Mouse (Mus musculus): ENCODE data around the gene Ip6k1.

The Ip6k1 gene

GRCm38 (mm10) chr9:107982681-107983346, 19.5 kb upstream of the Ip6k1 start, which contains the start of gene Gm20661:
Gm20661 (plus strand) TSS chr9:107983058.
- 29% methylated on average over 14 of the region's 14 CpGs for WGBS

DNA sequence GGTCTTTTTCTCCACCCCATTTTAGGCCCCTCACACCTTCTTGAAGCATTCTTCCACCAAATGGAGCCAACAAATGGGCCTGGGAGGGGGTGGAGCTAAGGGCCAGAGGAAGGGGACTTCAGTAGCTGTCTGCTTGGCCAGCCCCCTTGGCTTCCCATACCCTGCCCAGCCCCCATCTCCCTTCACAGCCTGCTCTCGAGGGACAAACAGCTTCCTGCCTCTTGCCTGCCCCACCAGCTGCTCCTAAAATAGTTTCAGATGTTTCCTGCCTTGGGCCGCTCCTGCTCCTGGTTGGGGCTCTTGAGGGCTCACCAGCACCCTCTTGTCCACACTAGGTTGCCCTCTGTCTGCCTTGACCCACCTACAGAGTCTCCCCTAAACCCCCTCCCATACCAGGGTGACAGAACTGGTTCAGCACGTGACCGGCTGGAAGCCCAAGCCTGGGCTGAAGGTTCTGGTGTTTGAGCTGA, 18.8 kb upstream of the Ip6k1 start:
- 58% methylated on average over 4 of the region's 4 CpGs for WGBS

DNA sequence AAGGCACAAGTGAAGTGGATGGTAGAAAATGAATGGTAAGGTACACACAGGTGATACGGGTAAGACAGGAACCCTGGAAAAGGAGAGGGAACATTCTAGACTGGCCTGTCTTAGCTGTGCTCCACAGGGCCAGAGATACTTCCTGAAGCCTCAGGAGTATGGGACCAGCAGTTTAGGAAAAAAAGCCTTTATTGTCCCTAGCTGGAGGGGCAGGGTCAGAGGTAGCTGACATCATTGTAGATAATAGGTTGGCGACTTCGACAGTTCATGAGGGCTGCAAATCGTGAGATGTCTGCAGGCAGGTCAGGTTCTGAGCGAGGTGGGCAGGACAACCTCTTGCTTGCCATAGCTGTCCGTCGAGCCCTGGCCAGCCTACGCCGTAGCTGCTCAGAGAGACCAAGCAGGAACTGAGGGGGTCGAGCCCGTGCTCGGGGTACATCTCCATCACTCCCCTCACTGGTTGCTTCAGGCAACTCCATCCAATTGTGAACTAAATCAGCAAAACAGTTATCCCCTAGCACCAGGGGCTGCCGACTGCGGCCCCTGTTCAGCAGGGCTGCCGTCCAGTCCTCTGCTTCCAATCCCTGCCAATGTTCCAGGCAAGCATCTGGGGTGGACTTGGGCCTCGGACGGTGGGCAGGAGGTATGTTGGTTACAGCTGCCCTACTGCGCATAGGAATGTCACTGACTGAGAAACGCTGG, 18.1 kb upstream of the Ip6k1 start:
- WGBS, result 79% methylated on average over 19 of the region's 19 CpGs

- 68% methylated on average over 9 of the region's 9 CpGs for WGBS
Measured at GRCm38 (mm10) chr9:107984754-107985055, 17.6 kb upstream of the Ip6k1 start.

DNA sequence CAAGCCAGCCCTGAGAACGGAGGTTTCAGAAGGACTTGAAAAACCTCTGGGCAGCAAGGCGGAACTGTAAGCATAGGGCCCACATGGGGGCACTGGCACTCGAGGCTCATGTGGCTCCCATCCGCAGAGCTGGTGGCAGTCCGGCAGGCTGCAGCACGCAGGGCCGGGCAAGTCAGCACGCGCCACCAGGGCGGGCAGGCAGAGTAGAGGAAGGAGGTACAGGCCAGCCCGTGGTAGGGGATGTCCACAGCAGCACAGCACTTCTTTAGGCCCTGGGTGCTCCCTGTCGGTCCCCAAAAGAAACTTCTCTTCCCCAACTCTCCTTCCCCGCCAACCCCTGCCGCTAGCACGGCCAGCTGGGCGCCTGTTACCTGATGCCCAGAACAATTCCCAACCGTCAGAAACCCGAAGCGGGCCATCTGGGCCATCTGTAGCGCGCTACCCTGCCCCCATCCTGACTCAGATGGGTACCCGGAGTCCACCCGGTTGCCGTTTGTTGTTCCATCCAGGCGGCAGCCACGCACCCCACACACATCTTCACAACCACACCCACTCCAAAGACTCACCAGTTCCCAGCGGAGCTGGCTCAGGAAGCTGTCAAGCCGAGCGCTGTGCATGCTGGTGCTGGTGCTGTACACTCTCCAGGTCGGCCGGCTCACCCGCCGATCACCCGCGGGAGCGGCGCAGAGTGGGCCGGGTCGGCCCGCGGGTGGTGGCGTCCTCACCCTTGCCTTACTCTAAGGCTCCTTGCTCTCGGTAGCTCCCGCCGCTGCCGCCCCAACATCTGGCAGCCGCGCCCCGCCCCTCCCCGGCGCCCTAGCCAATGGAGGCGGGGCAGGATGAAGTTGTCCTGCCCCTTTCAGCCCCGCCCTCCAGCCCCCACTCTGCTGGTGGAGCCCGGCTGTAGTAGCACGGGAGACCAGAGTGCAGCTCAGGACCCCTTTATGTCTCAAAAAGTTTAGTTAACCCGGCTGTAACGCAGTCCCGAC, 16.9 kb upstream of the Ip6k1 start, which contains the start of gene Inka1:
Inka1 (minus strand) TSS at position 749 of the 989 bp plus-strand sequence.
- 5% methylated on average over 58 of the region's 58 CpGs for WGBS

- WGBS, result 8% methylated on average over 18 of the region's 18 CpGs
Measured at GRCm38 (mm10) chr9:107986376-107986775, 15.9 kb upstream of the Ip6k1 start.

DNA sequence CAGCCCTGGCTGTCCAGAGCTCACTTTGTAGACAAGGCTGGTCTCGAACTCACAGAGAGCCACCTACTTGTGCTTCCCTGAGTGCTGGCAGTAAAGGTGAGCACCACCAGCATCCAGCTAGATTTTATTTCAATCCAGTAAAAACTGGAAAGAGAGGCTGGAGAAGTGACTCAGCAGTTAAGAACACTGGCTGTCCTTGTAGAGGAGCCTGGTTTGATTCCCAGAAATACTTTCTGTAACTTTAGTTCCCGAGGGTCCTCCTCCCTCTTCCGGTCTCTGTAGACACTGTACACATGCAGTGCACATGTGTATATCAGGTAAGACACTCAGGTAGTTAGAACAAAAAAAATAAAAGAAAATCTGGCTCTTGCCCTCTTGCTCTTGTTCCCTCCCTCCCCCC, 14.4 kb upstream of the Ip6k1 start:
- 58% methylated on average over 3 of the region's 3 CpGs for WGBS

- WGBS, result 66% methylated on average over 2 of the region's 2 CpGs
Measured at GRCm38 (mm10) chr9:107992197-107992596, 10.1 kb upstream of the Ip6k1 start, which contains the start of gene Cdhr4. Cdhr4 (plus strand) TSS chr9:107992497.

GRCm38 (mm10) chr9:107993013-107993412, 9.3 kb upstream of the Ip6k1 start:
- 95% methylated on average over 11 of the region's 11 CpGs for WGBS

GRCm38 (mm10) chr9:107994464-107994863, 7.8 kb upstream of the Ip6k1 start:
- WGBS, result 71% methylated on average over 2 of the region's 2 CpGs

- WGBS, result 95% methylated on average over 21 of the region's 21 CpGs
Measured at GRCm38 (mm10) chr9:107995513-107995912, 6.8 kb upstream of the Ip6k1 start.

DNA sequence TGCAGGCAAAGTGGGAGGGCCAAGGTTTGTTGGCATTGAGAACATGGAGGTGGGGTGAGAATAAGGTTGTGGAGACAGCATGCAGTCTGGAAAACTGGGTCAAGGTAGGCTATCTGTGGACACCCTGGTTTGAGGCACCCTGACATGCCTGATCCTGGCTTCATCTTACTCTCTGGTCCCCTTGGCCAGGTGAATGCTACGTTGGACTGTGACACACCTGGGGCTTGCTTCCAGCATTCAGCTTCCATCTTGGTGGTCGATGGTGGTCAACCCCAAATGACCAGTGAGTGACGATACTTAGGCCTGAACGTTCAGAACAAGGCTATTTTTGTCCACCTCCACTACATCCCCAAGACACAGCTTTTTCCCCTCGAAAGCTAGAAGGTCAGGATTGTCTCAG, 6.3 kb upstream of the Ip6k1 start, which contains the start of gene Gm20662:
Gm20662 (plus strand) TSS at position 301 of the 400 bp plus-strand sequence.
- WGBS, result 97% methylated on average over 5 of the region's 5 CpGs

- 1% methylated on average over 50 of the region's 50 CpGs for WGBS
Measured at GRCm38 (mm10) chr9:108002778-108003530, 653 bp downstream of the Ip6k1 start.

DNA sequence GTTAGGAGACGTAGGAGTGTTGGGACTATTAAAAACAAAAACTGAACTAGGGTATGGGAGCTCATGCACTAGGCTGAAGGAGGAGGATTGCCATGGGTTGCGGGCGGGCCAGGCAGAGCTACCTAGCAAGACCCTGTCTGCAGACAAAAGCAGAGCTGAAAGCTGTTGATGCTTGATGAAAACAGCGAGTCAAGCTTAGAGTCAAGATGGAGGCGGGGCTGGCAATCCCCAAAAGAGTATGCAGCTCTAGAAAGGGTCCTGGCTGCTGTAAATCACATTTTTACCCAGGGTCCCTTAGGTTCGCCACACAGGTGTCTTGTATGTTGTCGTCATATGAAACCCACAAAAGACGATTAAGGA, 1.2 kb downstream of the Ip6k1 start:
- WGBS, result 9% methylated on average over 8 of the region's 8 CpGs

GRCm38 (mm10) chr9:108008041-108008440, 5.7 kb downstream of the Ip6k1 start:
- 61% methylated on average over 5 of the region's 5 CpGs for WGBS

DNA sequence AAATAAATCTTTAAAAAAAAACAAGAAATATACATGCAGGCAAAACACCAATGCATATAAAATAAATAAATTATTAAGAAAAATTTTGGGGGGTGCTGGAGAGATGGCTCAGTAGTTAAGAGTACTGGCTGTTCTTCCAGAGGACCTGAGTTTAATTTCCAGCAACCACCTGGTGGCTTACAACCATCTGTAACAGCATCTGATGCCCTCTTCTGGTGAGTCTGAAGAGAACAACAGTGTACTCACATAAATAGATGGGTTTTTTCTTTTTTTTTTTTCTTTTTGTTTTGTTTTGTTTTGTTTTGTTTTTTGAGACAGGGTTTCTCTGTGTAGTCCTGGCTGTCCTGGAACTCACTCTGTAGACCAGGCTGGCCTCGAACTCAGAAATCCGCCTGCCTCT, 11.3 kb downstream of the Ip6k1 start:
- WGBS, result 98% methylated on average over 2 of the region's 2 CpGs

GRCm38 (mm10) chr9:108017127-108017526, 14.8 kb downstream of the Ip6k1 start:
- WGBS, result 33% methylated on average over 3 of the region's 3 CpGs

DNA sequence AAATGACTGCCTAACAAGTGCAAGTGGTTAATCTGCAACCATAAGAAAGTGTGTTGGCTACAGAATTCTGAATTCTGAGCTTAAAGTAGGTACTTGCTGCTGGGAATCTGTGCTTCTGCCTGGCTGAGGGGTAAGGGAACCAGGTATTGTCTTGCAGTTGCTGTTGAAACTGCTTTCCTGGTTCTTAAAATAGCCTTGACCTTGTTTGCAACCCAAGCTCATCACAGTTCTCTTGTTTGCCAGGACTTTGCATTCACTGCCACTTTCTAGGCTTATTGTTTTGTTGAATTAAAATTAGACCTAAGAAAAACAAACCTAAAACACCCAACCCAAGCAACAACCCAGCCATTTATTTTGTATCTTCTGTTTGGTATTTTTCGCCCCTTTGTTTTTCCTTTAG, 18.4 kb downstream of the Ip6k1 start:
- 71% methylated on average over 1 of the region's 1 CpGs for WGBS

DNA sequence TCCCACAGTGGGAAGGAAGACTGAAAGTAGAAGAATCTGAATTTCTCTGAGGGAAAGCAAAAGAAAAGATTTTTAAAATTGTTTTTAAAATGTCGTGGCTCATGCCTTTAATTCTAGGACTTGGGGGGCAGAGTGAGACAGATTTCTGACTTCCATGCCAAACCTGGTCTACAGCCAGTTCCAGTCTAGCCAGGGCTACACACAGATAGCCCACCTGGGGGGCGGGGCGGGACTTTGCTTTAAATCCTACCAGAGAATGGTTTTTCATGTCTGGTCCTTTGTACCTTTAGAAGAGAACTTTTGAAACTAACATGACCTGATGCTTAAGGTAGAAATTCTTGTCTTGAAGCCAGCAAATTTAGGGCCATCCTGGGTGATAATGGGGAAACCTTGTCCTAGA, 20.9 kb downstream of the Ip6k1 start:
- WGBS, result 77% methylated on average over 3 of the region's 3 CpGs

DNA sequence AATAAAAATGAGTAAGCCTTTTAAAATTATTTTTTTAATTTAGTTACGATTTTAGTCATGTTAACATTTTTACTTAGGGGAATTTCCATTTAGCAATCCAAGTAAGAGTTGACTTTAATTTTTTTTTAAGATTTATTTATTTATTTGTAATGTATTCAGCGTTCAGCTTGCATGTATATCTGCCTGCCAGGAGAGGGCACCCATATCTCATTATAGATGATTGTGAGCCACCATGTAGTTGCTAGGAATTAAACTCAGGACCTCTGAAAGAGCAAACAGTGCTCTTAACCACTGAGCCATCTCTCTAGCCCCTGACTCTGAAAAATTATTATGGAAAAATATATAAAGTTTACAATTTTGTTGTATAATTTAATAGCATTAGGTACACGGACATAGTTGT, 24.3 kb downstream of the Ip6k1 start:
- WGBS, result 62% methylated on average over 3 of the region's 3 CpGs

DNA sequence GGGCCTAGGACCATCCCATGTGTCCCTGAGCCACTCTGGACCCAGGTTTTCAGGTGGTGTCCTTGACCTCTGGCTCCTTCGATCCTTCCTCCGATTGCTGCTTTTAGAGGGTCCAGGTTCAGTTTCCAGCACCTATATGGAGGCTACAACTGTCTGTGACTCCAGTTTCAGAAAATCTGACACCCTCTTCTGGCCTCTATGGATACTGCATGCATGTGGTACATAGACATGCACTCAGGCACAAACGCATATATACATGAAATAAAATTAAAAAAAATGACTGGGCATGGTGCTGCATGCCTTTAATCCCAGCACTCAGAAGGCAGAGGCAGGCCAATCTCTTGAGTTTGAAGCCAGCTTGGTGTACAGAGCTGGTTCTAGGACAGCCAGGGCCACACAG, 25.6 kb downstream of the Ip6k1 start:
- WGBS, result 96% methylated on average over 3 of the region's 3 CpGs

All from cerebral cortex, adult 2 months (tissue).